Comparison of ENCODE assay signal across 21 mouse cellular contexts in the genomic region with DNA sequence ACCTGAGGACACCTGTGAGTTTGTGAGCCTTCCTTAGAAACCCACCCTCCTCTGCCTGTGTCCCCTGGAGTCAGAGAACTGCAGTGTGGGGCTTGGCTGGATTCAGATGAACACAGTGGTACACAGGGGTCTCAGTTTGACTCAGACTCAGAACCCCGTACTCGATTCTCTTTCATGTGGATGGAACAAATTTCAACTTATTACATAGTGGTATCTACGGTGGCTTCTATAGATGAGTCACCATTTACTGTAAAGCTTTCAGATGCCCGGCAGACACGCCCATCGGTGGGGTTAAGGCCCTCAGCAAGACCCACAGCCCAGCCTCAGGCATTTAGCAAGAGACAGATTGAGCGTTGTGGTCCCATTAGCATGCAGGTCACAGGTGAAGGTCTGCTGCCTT.
"Had no signal": no experiment of that assay in that cellular context is flagged by ENCODE, and none has a peak within 500 bp of the region (broad histone marks: within the 10 kb centered on the region; RNA-seq: fewer than 3 reads in every experiment).

No protein-coding gene starts in this region.

- ATAC-seq: liver, embryonic 12.5 days; midbrain, embryonic 16.5 days had no signal

- H3K9ac ChIP-seq: limb, embryonic 12.5 days; limb, embryonic 15.5 days; liver, embryonic 12.5 days; liver, embryonic 15.5 days; lung, embryonic 15.5 days; neural tube, embryonic 13.5 days; stomach, embryonic 15.5 days had no signal

- H3K9me3 ChIP-seq: limb, embryonic 15.5 days; liver, embryonic 12.5 days; liver, embryonic 15.5 days; lung, embryonic 15.5 days; neural tube, embryonic 13.5 days; stomach, embryonic 15.5 days had no signal

- H3K4me3 ChIP-seq: left cerebral cortex, adult 2 months; limb, embryonic 12.5 days; limb, embryonic 15.5 days; liver, embryonic 12.5 days; liver, embryonic 15.5 days; lung, embryonic 15.5 days; myocyte; neural tube, embryonic 13.5 days; stomach, embryonic 15.5 days had no signal

- H3K27me3 ChIP-seq: limb, embryonic 12.5 days; limb, embryonic 15.5 days; liver, embryonic 12.5 days; liver, embryonic 15.5 days; lung, embryonic 15.5 days; neural tube, embryonic 13.5 days; stomach, embryonic 15.5 days had no signal

- H3K4me2 ChIP-seq: limb, embryonic 12.5 days; limb, embryonic 15.5 days; liver, embryonic 12.5 days; liver, embryonic 15.5 days; lung, embryonic 15.5 days; midbrain, embryonic 11.5 days; neural tube, embryonic 13.5 days; stomach, embryonic 15.5 days had no signal

- H3K27ac ChIP-seq: kidney, postnatal 0 days; left cerebral cortex, adult 2 months; limb, embryonic 12.5 days; limb, embryonic 15.5 days; liver, embryonic 12.5 days; liver, embryonic 15.5 days; lung, embryonic 15.5 days; neural tube, embryonic 13.5 days; stomach, embryonic 15.5 days had no signal

- H3K36me3 ChIP-seq: liver, embryonic 12.5 days; liver, embryonic 15.5 days; stomach, embryonic 15.5 days had no signal

- H3K4me1 ChIP-seq: liver, embryonic 15.5 days; stomach, embryonic 15.5 days had no signal

- DNase-seq: kidney, postnatal 25 days; layer of hippocampus, postnatal 36 days; left cerebral cortex, postnatal 4 days; lung, adult 18-20 months; lung, postnatal 10 days; lung, postnatal 36 days; right cerebral cortex, postnatal 25 days; spleen, adult 18-20 months; thymus, postnatal 36 days had no signal
